In genomic region chr19:44659316-44659715, GRCm38 (mm10) we compare ENCODE assay signal across 19 mouse cellular contexts.
"Had no signal": no experiment of that assay in that cellular context is flagged by ENCODE, and none has a peak within 500 bp of the region (broad histone marks: within the 10 kb centered on the region; RNA-seq: fewer than 3 reads in every experiment).

No protein-coding gene starts in this region.

- H3K27ac ChIP-seq: midbrain, embryonic 10.5 days; midbrain, embryonic 12.5 days; neural tube, embryonic 13.5 days; neural tube, embryonic 15.5 days had no signal

- H3K9ac ChIP-seq: lung, embryonic 14.5 days; midbrain, embryonic 12.5 days; neural tube, embryonic 13.5 days; neural tube, embryonic 15.5 days had no signal

- H3K4me2 ChIP-seq: lung, embryonic 14.5 days; midbrain, embryonic 12.5 days; neural tube, embryonic 13.5 days; neural tube, embryonic 15.5 days had no signal

- H3K36me3 ChIP-seq: midbrain, embryonic 10.5 days; midbrain, embryonic 12.5 days; neural tube, embryonic 13.5 days; neural tube, embryonic 15.5 days had no signal

- ATAC-seq: midbrain, embryonic 16.5 days had no signal

- DNase-seq: lung, adult 18-20 months; lung, embryonic 14.5 days; lung, postnatal 10 days; lung, postnatal 4 days; midbrain, embryonic 14.5 days; retina, postnatal 1 day; right cerebral cortex, adult 18-20 months; right cerebral cortex, postnatal 25 days; right cerebral cortex, postnatal 4 days; spleen, adult 18-20 months; thymus, adult 18-20 months; thymus, postnatal 14 days; thymus, postnatal 36 days had no signal

- H3K9me3 ChIP-seq: midbrain, embryonic 10.5 days; midbrain, embryonic 12.5 days; neural tube, embryonic 13.5 days; neural tube, embryonic 15.5 days had no signal

- H3K4me3 ChIP-seq: midbrain, embryonic 10.5 days; midbrain, embryonic 12.5 days; myocyte; neural tube, embryonic 13.5 days; neural tube, embryonic 15.5 days had no signal
